Mouse (Mus musculus) megakaryocyte, embryonic 14.5 days (primary cell): ENCODE data around the gene Zkscan14.

Experiments
- FLI1 ChIP-seq: IDR thresholded peaks from 2 replicates; pipeline ENCODE4 v1.6.1; 2012; ENCODE audit warnings: low read length, inconsistent platforms, mixed read lengths
- GATA1 ChIP-seq: IDR thresholded peaks from 3 replicates; pipeline ENCODE4 v1.6.1; 2012; ENCODE audit warnings: mixed read lengths, low read length, inconsistent platforms, borderline replicate concordance

DNA sequence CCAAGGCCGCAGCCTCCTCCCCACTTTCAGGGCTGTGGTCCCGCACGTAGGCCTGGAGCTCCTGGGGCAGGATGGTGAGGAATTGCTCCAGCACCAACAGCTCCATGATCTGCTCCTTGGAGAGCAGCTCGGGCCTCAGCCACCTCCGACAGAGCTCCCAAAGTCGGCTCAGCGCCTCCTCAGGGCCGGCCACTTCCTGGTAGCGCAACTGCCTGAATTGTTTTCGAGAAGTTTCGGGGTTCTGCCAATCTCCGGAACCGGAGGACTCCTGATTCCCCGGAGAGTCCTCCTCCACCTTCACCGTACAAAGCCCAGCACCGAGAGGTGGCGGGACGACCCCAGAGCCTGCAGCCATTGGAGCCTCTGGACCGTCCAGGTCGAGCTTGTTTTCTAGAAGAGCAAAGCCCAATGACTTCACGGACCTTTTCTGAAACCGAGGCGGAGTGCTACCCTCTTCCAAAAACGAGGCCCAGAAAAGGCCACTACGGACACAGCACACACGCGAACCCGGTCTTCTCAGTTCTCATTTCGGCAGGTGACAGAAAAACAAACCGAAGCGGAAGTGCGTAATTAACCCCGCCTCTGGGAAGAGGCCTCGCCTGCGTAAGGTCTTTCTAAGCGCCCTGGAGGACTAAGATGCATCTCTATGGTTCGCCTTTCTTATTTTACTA is at the start of gene Zkscan14:
- TF ChIP-seq FLI1: no peak
- no peak for TF ChIP-seq GATA1
